Mouse (Mus musculus) lung, embryonic 16.5 days (tissue): ENCODE results near the gene Bpifb4. TPM values are rescaled to one million over a fixed set of nuclear protein-coding genes. Genes with fewer than 3 reads are reported as not detected.

Experiments
- ATAC-seq: fragments of 200-750 bp; cut with Nextera tagmentation; 2 replicates; pipeline ENCODE4 v1.8.0; 2017; ENCODE audit warnings: low read depth, mild to moderate bottlenecking, moderate library complexity
- H3K27ac ChIP-seq: fragments of 300-500 bp; sonication (generic); 2 replicates; pipeline ENCODE4 v1.5.1; 2014; ENCODE audit warnings: mild to moderate bottlenecking, control low read depth, low read length
- H3K27me3 ChIP-seq: fragments of 300-500 bp; sonication (generic); 2 replicates; pipeline ENCODE4 v1.6.1; 2014; ENCODE audit warnings: low read depth, low read length, mixed read lengths; ENCODE audit not compliant: control insufficient read depth, insufficient read depth
- H3K36me3 ChIP-seq: fragments of 300-500 bp; sonication (generic); 2 replicates; pipeline ENCODE4 v1.6.1; 2014; ENCODE audit warnings: low read length; ENCODE audit not compliant: control insufficient read depth, insufficient read depth
- H3K4me1 ChIP-seq: fragments of 300-500 bp; sonication (generic); replicated peaks from 2 replicates; pipeline ENCODE4 v1.6.1; 2014; ENCODE audit warnings: low read length, mixed read lengths; ENCODE audit not compliant: control insufficient read depth, insufficient read depth
- H3K4me2 ChIP-seq: fragments of 300-500 bp; sonication (generic); 2 replicates; pipeline ENCODE4 v1.6.1; 2014; ENCODE audit warnings: low read depth, low read length, control low read depth
- H3K4me3 ChIP-seq: fragments of 300-500 bp; sonication (generic); 2 replicates; pipeline ENCODE4 v1.5.1; 2014; ENCODE audit warnings: mild to moderate bottlenecking, low read length, control low read depth
- H3K9ac ChIP-seq: fragments of 300-500 bp; sonication (generic); 2 replicates; pipeline ENCODE4 v1.6.1; 2014; ENCODE audit warnings: low read length, control low read depth
- H3K9me3 ChIP-seq: fragments of 300-500 bp; sonication (generic); 2 replicates; pipeline ENCODE4 v1.6.1; 2016; ENCODE audit warnings: low read length; ENCODE audit not compliant: control insufficient read depth
- WGBS: fragments of 180-500 bp; shearing (Covaris S2); extraction: QIAGEN DNeasy Blood & Tissue Kit; methylation state at CpG from one replicate; pipeline ENCODE4 v1.1.7; 2014; 5-methylcytosine and 5-hydroxymethylcytosine counted together
- polyA plus RNA-seq: library from polyadenylated mRNA; unstranded; fragments of >200 nt; fragmentation: Nextera tagmentation; extraction: Ambion mirVana; gene quantifications from 2 replicates; pipeline ENCODE4 v1.2.1, GENCODE M21; 2015

The Bpifb4 gene
- polyA plus RNA-seq, 1 experiment from 2014 or later = not detected

DNA sequence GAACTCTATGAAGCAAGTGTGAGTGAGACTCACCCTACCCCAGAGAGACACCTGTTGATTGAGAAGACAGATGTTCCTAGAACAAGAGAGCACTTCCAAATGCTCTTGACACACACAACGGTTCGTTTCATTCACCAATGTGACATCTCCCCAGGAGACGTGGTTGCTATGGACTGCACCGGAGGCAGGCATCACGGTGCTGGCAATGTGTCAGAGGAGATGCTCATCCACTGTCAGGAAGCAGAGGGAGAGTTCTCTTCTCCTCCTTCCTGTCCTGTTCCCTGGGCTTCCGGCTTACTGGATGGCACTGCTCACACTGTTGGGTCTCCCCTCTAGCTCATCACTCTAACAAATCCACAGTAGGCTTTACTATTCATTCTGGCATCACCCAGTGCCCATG, 4.7 kb upstream of the Bpifb4 start:
- Histone ChIP-seq H3K9me3 (no peaks in the 10 kb centered on the region), H3K27me3 (no peaks in the 10 kb centered on the region), H3K9ac (no peak overlapping the region), H3K36me3 (no peaks in the 10 kb centered on the region), H3K4me1 (no peaks in the 10 kb centered on the region), H3K4me2 (no peak overlapping the region), H3K27ac (no peak overlapping the region), H3K4me3 (no peak overlapping the region)
- ATAC-seq = no peak
- 69% methylated on average over 6 of the region's 6 CpGs for WGBS

DNA sequence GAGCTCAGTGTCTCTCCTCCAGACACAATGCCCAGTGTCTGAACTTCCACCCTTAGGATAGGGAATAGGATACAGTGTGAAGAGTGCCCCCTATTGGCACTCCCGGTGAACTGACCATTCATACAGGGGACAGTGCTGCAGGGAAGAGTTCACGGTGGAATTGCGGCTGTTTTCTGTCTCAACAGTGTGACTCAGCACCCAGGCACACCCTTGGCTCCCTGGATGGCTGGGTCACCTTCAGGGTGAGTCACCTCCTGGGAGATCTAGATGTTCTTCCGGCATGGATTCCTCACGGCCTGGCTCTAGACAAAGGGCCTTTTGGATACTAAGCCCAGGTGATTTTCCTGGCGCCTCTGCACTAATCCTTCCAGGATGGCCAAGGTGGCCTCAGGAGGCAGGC, 2.7 kb upstream of the Bpifb4 start:
- Histone ChIP-seq H3K4me2 (no peak overlapping the region), H3K36me3 (no peaks in the 10 kb centered on the region), H3K4me3 (no peak overlapping the region), H3K9ac (no peak overlapping the region), H3K27ac (no peak overlapping the region), H3K4me1 (no peaks in the 10 kb centered on the region), H3K9me3 (no peaks in the 10 kb centered on the region), H3K27me3 (no peaks in the 10 kb centered on the region)
- WGBS = 88% methylated on average over 6 of the region's 6 CpGs
- no peak for ATAC-seq

- Histone ChIP-seq H3K9me3 (no peaks in the 10 kb centered on the region), H3K4me3 (no peak overlapping the region), H3K4me1 (no peaks in the 10 kb centered on the region), H3K36me3 (no peaks in the 10 kb centered on the region), H3K27ac (no peak overlapping the region), H3K4me2 (no peak overlapping the region), H3K9ac (no peak overlapping the region), H3K27me3 (no peaks in the 10 kb centered on the region)
- WGBS = 22% methylated on average over 3 of the region's 3 CpGs
- no peak for ATAC-seq
Observed at GRCm38 (mm10) chr2:153943537-153943936, 5.5 kb downstream of the Bpifb4 start.

DNA sequence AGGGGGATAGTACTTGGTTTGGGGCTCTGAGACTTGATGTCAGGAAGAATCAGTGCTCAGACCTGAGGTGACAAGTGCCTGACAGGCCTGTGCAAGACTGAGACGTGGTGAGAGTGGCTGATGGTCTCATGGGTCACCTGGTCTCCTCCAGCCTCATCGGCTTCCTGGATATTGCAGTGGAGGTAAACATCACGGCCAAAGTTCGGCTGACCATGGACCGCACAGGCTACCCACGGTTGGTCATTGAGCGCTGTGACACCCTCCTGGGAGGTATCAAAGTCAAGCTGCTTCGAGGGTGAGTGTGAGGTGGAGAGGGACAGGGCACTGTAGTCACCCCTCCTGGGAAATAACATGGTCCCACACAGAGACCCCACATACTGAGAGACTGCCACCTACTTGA, 6.6 kb downstream of the Bpifb4 start:
- H3K27me3 ChIP-seq = no peaks in the 10 kb centered on the region
- WGBS = 73% methylated on average over 8 of the region's 8 CpGs
- H3K4me1 ChIP-seq = no peaks in the 10 kb centered on the region
- ATAC-seq = no peak
- H3K36me3 ChIP-seq = no peaks in the 10 kb centered on the region
- H3K9ac ChIP-seq = no peak overlapping the region
- no peaks in the 10 kb centered on the region for H3K9me3 ChIP-seq
- H3K4me2 ChIP-seq = no peak overlapping the region
- H3K27ac ChIP-seq = no peak overlapping the region
- no peak overlapping the region for H3K4me3 ChIP-seq

DNA sequence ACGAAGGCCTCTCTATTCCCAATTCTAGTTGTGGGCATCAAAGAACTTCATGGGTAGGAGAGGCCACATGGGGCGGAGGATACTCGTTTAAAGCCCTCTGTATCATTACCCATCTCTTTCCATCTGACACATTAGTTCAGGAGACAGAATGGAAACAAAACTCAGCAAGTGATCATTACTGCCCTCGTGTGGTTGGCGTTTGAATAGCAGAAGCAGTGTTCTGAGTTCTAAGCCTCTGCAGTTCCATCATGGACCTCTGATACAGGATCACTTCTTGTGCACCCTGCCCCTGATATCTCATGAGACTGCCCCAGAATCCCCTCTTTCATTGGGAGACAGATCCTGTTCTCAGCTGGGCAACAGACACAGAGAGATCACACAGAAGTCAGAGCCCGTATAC, 14.9 kb downstream of the Bpifb4 start:
- Histone ChIP-seq H3K4me3 (no peak overlapping the region), H3K27ac (no peak overlapping the region), H3K9ac (no peak overlapping the region), H3K4me1 (no peaks in the 10 kb centered on the region), H3K9me3 (no peaks in the 10 kb centered on the region), H3K4me2 (no peak overlapping the region), H3K36me3 (no peaks in the 10 kb centered on the region), H3K27me3 (no peaks in the 10 kb centered on the region)
- WGBS = 24% methylated on average over 6 of the region's 6 CpGs
- ATAC-seq = no peak

DNA sequence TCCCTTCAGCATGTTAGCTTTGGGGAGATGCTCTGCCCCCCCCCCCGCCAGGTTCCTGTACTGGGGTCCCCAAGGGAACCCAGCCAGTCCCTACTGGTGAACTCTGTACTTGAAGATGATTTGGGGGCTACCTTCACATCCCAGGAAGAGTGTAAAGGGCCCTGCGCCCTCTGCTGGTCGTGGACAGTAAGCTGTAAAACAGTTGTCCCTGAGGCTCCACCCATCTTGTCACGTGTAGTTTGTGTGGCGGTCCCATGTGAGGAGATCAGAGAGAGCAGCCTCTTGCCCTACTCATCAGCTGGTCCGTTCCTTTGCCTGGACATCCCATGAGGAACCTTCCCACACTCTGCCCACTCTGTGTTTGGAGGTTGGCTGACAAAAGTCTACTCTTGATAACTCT, 15.8 kb downstream of the Bpifb4 start:
- no peaks in the 10 kb centered on the region for H3K4me1 ChIP-seq
- 7% methylated on average over 6 of the region's 6 CpGs for whole genome bisulfite sequencing
- H3K9ac ChIP-seq = no peak overlapping the region
- no peaks in the 10 kb centered on the region for H3K9me3 ChIP-seq
- H3K27ac ChIP-seq = no peak overlapping the region
- H3K4me2 ChIP-seq = peak overlapping the region; percentile 33; the same call in 1 of the 2 replicates
- H3K36me3 ChIP-seq = no peaks in the 10 kb centered on the region
- H3K27me3 ChIP-seq = no peaks in the 10 kb centered on the region
- H3K4me3 ChIP-seq = no peak overlapping the region
- 0 out of 2 replicates have a peak, but pooled peaks have one; percentile 38 for ATAC-seq

- H3K27me3 ChIP-seq = no peaks in the 10 kb centered on the region
- no peaks in the 10 kb centered on the region for H3K36me3 ChIP-seq
- H3K9me3 ChIP-seq = no peaks in the 10 kb centered on the region
- no peak overlapping the region for H3K4me2 ChIP-seq
- 57% methylated on average over 4 of the region's 4 CpGs for WGBS
- H3K27ac ChIP-seq = no peak overlapping the region
- H3K4me1 ChIP-seq = no peaks in the 10 kb centered on the region
- no peak overlapping the region for H3K9ac ChIP-seq
- H3K4me3 ChIP-seq = no peak overlapping the region
- ATAC-seq = no peak
Observed at GRCm38 (mm10) chr2:153962821-153963331, 24.9 kb downstream of the Bpifb4 start.

DNA sequence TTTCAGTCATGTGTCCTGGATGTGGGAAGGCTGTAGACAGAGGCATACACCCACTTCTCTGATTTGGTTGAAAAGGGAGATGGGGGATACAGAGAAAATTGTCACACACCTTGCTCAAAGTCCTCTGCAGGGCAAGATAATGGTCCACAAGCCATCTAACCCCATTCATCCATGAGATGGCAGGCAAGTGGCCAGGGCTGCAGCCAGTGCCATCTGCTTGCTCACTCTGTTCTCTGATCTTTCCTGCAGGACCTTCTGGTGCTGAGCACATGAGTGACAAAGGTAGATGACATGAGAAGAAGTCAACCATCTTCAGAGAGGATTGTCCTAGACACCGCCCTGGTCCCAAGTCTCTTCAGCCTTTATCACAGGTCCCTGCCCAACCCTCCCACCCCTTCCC, 25.3 kb downstream of the Bpifb4 start:
- no peaks in the 10 kb centered on the region for H3K36me3 ChIP-seq
- H3K4me1 ChIP-seq = no peaks in the 10 kb centered on the region
- no peak overlapping the region for H3K4me3 ChIP-seq
- no peaks in the 10 kb centered on the region for H3K27me3 ChIP-seq
- H3K4me2 ChIP-seq = no peak overlapping the region
- no peak overlapping the region for H3K9ac ChIP-seq
- no peak for ATAC-seq
- no peaks in the 10 kb centered on the region for H3K9me3 ChIP-seq
- H3K27ac ChIP-seq = no peak overlapping the region
- 87% methylated on average over 1 of the region's 1 CpGs for WGBS

DNA sequence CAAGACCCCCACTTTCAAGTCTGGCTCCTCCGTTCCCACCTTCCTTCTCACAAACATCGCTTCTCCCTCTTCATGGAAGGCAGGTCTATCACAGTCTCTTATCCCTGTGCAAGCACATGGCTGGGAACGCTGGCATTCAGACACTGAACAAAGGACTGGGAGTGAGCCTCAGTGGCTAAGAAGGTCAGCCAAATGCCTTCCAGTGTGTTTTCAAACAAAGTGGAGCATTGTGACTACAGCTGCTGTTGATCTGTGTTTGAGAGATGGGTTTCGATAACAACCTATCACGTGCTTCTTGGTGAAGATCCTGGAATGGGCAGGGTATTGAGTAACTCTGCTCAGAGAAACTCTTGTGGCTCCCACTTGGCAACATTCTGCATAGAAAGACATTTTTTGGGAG, 32.2 kb downstream of the Bpifb4 start:
- H3K4me1 ChIP-seq = no peaks in the 10 kb centered on the region
- H3K27ac ChIP-seq = no peak overlapping the region
- WGBS = 70% methylated on average over 5 of the region's 5 CpGs

GRCm38 (mm10) chr2:153974582-153974981, 36.6 kb downstream of the Bpifb4 start, which contains the start of gene Bpifa6:
TSS of gene Bpifa6 (plus strand) at chr2:153974945.
- 54% methylated on average over 5 of the region's 5 CpGs for WGBS
- ATAC-seq = no peak
- Histone ChIP-seq H3K9ac (no peak within 1 kb of the TSS), H3K4me3 (no peak within 1 kb of the TSS), H3K9me3 (no peaks in the 10 kb centered on the region), H3K27ac (no peak within 1 kb of the TSS), H3K36me3 (no peaks in the 10 kb centered on the region), H3K4me2 (no peak within 1 kb of the TSS), H3K27me3 (no peaks in the 10 kb centered on the region), H3K4me1 (no peaks in the 10 kb centered on the region)

More for the DNA sequence above, 32.2 kb downstream of the Bpifb4 start:
- Histone ChIP-seq H3K4me3 (no peak overlapping the region), H3K9me3 (no peaks in the 10 kb centered on the region), H3K36me3 (no peaks in the 10 kb centered on the region), H3K27me3 (no peaks in the 10 kb centered on the region), H3K4me2 (no peak overlapping the region), H3K9ac (no peak overlapping the region)
- ATAC-seq = peak; percentile 41; the same call in 1 of the 2 replicates
